In genomic region chr10:17385181-17385580, GRCm38 (mm10) we compare ENCODE assay signal across 8 mouse cellular contexts.
A peak's percentile ranks its signal among the peaks of the same experiment; 100 is the strongest.
DNase-seq lines count a peak whose midpoint lies in the region; ATAC-seq and TF ChIP-seq lines count a peak whose summit lies in the region.

No protein-coding gene starts in this region.

- H3K9ac ChIP-seq in kidney, embryonic 14.5 days (ENCODE audit: low read depth, low read length): no peak overlapping the region
- no peak overlapping the region for H3K9ac ChIP-seq in heart, postnatal 0 days (replicated peaks; ENCODE audit: low read depth, low read length)

- no peak for TF ChIP-seq POLR2A in kidney, adult 2 months (IDR thresholded peaks at IDR 0.05; ENCODE audit: low read depth, low read length)

- DNase-seq in kidney, adult 2 months: no peak
- DNase-seq in NIH3T3 (ENCODE audit: low read depth): peak; percentile 88
- peak; percentile 35 for DNase-seq in embryo, embryonic 11 days
- DNase-seq in heart, postnatal 0 days (ENCODE audit: low spot score): peak; percentile 17
- no peak for DNase-seq in layer of hippocampus, postnatal 10 days (ENCODE audit: low spot score in 2 of 2)
- no peak for DNase-seq in retina, embryonic 14.5 days (ENCODE audit: low spot score)
- DNase-seq in B cell, adult 2 months: no peak

- H3K4me3 ChIP-seq in kidney, embryonic 14.5 days (ENCODE audit: low read length): no peak overlapping the region
- H3K4me3 ChIP-seq in kidney, adult 2 months (ENCODE audit: insufficient read depth, low read depth, low read length): no peak overlapping the region
- H3K4me3 ChIP-seq in heart, postnatal 0 days (ENCODE audit: low read depth, low read length): no peak overlapping the region

- H3K36me3 ChIP-seq in kidney, embryonic 14.5 days (ENCODE audit: control insufficient read depth, insufficient read depth, low read length): no peaks in the 10 kb centered on the region
- H3K36me3 ChIP-seq in kidney, adult 2 months (ENCODE audit: control insufficient read depth, insufficient read depth, low read length): no peaks in the 10 kb centered on the region
- H3K36me3 ChIP-seq in heart, postnatal 0 days (replicated peaks; ENCODE audit: control insufficient read depth, insufficient read depth, low read length): no peaks in the 10 kb centered on the region

- H3K27me3 ChIP-seq in kidney, embryonic 14.5 days (ENCODE audit: control insufficient read depth, insufficient read depth, low read length): no peaks in the 10 kb centered on the region
- H3K27me3 ChIP-seq in kidney, adult 2 months (replicated peaks; ENCODE audit: control insufficient read depth, insufficient read depth, low read length): no peaks in the 10 kb centered on the region
- no peaks in the 10 kb centered on the region for H3K27me3 ChIP-seq in heart, postnatal 0 days (ENCODE audit: control insufficient read depth, insufficient read depth, low read length)

- no peaks in the 10 kb centered on the region for H3K4me1 ChIP-seq in kidney, embryonic 14.5 days (ENCODE audit: control insufficient read depth, insufficient read depth, low read length)
- H3K4me1 ChIP-seq in kidney, adult 2 months (ENCODE audit: control insufficient read depth, insufficient read depth, low read length): no peaks in the 10 kb centered on the region
- H3K4me1 ChIP-seq in heart, postnatal 0 days (ENCODE audit: control insufficient read depth, insufficient read depth): no peaks in the 10 kb centered on the region

- TF ChIP-seq CTCF in kidney, adult 2 months (conservative IDR thresholded peaks at IDR 0.05; ENCODE audit: insufficient read depth, insufficient read length, low read depth, low read length): no peak
- TF ChIP-seq CTCF in heart, postnatal 0 days (IDR thresholded peaks at IDR 0.05; ENCODE audit: low read depth): no peak

- no peak for TF ChIP-seq EP300 in heart, postnatal 0 days (IDR thresholded peaks at IDR 0.05; ENCODE audit: low read depth)

- peak; percentile 76 for ATAC-seq in kidney, embryonic 14.5 days (ENCODE audit: low FRiP score, low TSS enrichment)
- ATAC-seq in heart, postnatal 0 days (ENCODE audit: insufficient read depth, low read depth): no peak

- 20% methylated on average over 1 of the region's 1 CpGs for whole genome bisulfite sequencing in kidney, embryonic 14.5 days
- 52% methylated on average over 1 of the region's 1 CpGs for WGBS in kidney, adult 2 months
- WGBS in heart, postnatal 0 days: 48% methylated on average over 1 of the region's 1 CpGs

- H3K4me2 ChIP-seq in kidney, embryonic 14.5 days (replicated peaks; ENCODE audit: low read depth, low read length): no peak overlapping the region
- no peak overlapping the region for H3K4me2 ChIP-seq in heart, postnatal 0 days (ENCODE audit: low read depth, low read length)

- no peaks in the 10 kb centered on the region for H3K9me3 ChIP-seq in kidney, embryonic 14.5 days (ENCODE audit: control insufficient read depth, low read length)
- no peaks in the 10 kb centered on the region for H3K9me3 ChIP-seq in heart, postnatal 0 days (replicated peaks; ENCODE audit: control insufficient read depth, low read length)

- no peak overlapping the region for H3K27ac ChIP-seq in kidney, embryonic 14.5 days (ENCODE audit: low read depth, low read length)
- H3K27ac ChIP-seq in kidney, adult 2 months (ENCODE audit: insufficient read depth, low read depth, low read length): no peak overlapping the region
- H3K27ac ChIP-seq in heart, postnatal 0 days (ENCODE audit: low read depth): no peak overlapping the region

Comparison
In these comparisons a context has a peak if more than half of its experiments do, and no peak if none do; other contexts are left out.
1. DNase-seq: peak in NIH3T3 (single experiment), embryo, embryonic 11 days (single experiment) and heart, postnatal 0 days (single experiment); none in kidney, adult 2 months (single experiment), layer of hippocampus, postnatal 10 days (0 of 2), retina, embryonic 14.5 days (single experiment) and B cell, adult 2 months (0 of 2).